Mouse (Mus musculus): Measurements from ENCODE around the gene Rbm8a.

- TF ChIP-seq POLR2A (IDR thresholded peaks at IDR 0.05; ENCODE audit: extremely low read depth, insufficient read depth, low read length) (no peak), CTCF (IDR thresholded peaks at IDR 0.05; ENCODE audit: low read depth, low read length) (no peak)
Measured at GRCm38 (mm10) chr3:96599069-96599393, 30.7 kb upstream of the Rbm8a start.
